Mouse (Mus musculus): Measurements from ENCODE around the gene St6gal1. TPM values are rescaled to one million over a fixed set of nuclear protein-coding genes. Genes with fewer than 3 reads are reported as not detected.

St6gal1 gene
- polyA plus RNA-seq (2021; fragmentation: Nextera tagmentation) = 6.2 and 7.1 TPM in 2 replicates
- long read RNA-seq, experiment 1, full-length matches to known transcripts = 37 of 58 reads
- long read RNA-seq, experiment 1, partial matches to known transcripts = 12 of 58 reads
- long read RNA-seq, experiment 1, other reads (novel, unspliced or antisense) = 9 of 58 reads
- long read RNA-seq, experiment 2, full-length matches to known transcripts = 2 of 10 reads
- long read RNA-seq, experiment 2, partial matches to known transcripts = 3 of 10 reads
- long read RNA-seq, experiment 2, other reads (novel, unspliced or antisense) = 5 of 10 reads

GRCm38 (mm10) chr16:23224671-23225068 lies at the start of gene St6gal1:
TSS of gene St6gal1 (plus strand) at chr16:23224740.

Other genes with a start within 250 kb of the St6gal1 start
- gene Kng2, start 195.3 kb upstream of the St6gal1 start, polyA plus RNA-seq (2021; fragmentation: Nextera tagmentation) = 0.19 TPM in 1 of 2 replicates, not detected in the other
- gene Kng1, start 166.9 kb upstream of the St6gal1 start, polyA plus RNA-seq (2021; fragmentation: Nextera tagmentation) = not detected in 2 replicates
- 873 and 1,249 TPM in 2 replicates for gene Eif4a2, start 117.3 kb upstream of the St6gal1 start, polyA plus RNA-seq (2021; fragmentation: Nextera tagmentation)
- 15.0 and 20.4 TPM in 2 replicates for gene Rfc4, start 97.0 kb upstream of the St6gal1 start, polyA plus RNA-seq (2021; fragmentation: Nextera tagmentation)
- gene Adipoq, start 78.2 kb upstream of the St6gal1 start, polyA plus RNA-seq (2021; fragmentation: Nextera tagmentation) = 0.15 TPM in 1 of 2 replicates, not detected in the other
- 0.04 and 0.22 TPM in 2 replicates for gene Rtp1, start 204.4 kb downstream of the St6gal1 start, polyA plus RNA-seq (2021; fragmentation: Nextera tagmentation)

All from left cerebral cortex, adult 6 months (tissue).